Mouse (Mus musculus): Measurements from ENCODE around the gene Zrsr1.

The Zrsr1 gene

GRCm38 (mm10) chr11:23008824-23009200 lies 37.0 kb downstream of the Zrsr1 start:
- DNase-seq (ENCODE audit: low spot score in 2 of 2) = no peak

DNA sequence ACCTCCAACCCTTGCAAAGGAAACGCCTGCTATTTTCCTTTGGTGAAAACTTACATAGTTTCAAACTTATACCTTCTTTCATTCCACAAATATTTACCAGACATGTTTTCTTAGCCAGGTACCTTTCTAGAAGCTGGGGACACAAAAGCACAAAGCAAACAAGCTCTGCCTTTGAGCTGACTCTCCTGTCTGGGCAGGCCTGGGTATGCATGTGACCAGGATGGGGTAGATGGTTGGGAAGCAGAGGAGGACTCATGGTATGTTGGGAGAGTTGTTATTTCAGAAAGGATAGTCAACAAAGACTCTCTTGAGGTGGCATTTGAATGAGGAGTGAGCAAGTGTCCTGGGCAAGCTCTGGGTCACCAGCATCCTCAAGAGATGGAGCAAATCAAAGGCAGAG lies 41.3 kb downstream of the Zrsr1 start:
- DNase-seq (ENCODE audit: low spot score in 2 of 2) = no peak

- DNase-seq (ENCODE audit: low spot score in 2 of 2) = no peak
These were observed 41.9 kb downstream of the Zrsr1 start for GRCm38 (mm10) chr11:23013580-23014294.

- no peak for DNase-seq (ENCODE audit: low spot score in 2 of 2)
These were observed 43.2 kb downstream of the Zrsr1 start for GRCm38 (mm10) chr11:23014996-23015395.

DNA sequence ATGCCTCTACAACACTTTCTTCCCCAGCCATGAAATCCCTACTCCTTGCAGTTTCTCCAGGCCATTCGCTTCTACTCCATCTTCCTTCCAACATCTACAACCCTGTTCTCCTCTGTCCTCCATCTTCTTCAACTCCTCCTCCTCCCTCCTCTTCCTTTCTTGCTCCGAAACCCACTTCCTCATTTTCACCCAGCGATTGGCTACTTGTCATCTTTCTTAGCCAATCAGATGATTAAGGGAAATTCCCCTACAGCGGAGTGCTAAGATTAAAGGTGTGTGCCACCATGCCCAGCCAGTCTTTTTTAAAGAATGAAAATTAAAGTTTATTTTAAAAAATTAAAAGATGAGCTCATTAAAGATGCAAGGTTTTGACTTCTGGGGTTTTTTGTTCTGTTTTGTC lies 46.1 kb downstream of the Zrsr1 start:
- no peak for DNase-seq (ENCODE audit: low spot score in 2 of 2)

DNA sequence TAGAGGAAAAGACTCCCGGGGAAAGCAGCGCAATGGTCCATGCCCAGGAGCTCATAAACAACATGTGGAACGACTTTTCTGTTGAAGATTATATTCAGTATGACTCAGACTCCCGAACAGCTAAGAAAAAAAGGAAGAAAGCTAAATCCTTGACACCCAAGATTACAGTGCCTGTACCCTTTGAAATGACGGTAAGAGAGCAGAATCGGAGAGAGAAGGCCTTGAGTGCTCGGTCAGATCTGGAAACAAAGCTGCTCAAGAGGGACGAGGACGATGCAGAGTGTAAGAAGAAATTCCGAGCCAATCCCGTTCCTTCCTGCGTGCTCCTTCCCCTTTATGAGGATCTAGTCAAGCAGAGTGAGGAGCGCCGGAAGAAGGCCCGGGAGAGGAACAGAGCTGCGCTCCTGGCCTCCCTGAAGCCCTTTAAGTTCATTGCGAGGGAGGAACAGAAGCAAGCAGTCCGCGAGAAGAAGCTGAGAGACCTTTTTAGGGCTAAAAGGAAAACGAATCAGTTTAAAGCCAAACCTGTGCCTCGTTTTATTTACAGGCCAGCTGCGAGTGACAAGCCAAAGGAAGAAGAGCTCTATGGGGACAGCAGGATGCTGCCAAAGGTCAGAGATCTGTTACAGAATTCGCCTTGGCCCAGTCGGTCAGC lies 48.4 kb downstream of the Zrsr1 start:
- DNase-seq (ENCODE audit: low spot score in 2 of 2) = no peak

- DNase-seq (ENCODE audit: low spot score in 2 of 2) = no peak
These were observed 49.0 kb downstream of the Zrsr1 start for GRCm38 (mm10) chr11:23020841-23021240.

- DNase-seq (ENCODE audit: low spot score in 2 of 2) = no peak
These were observed 51.4 kb downstream of the Zrsr1 start for GRCm38 (mm10) chr11:23023155-23023554.

DNA sequence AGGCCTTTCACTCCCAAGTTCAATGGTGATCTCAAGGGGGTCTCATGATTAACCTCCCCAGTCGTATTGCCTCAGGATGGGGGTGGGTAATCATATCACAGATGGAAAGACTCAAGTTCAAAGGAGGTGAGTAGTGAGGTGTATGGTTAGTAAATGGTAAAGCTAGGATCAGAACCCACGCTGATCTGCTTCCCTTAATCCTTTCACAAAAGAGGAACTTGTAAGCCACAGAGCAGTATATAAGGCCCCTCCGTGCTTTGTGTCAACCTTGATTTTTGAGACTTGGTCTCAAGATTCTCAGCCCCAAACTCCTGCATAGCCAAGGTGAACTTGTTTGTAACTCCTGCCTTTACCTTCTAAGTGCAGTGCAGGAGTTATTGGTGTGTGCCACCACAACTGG lies 52.4 kb downstream of the Zrsr1 start:
- DNase-seq (ENCODE audit: low spot score in 2 of 2) = no peak
